Mouse (Mus musculus) kidney, postnatal 25 days (tissue): ENCODE measurements around the gene Phlpp1.
A peak's percentile ranks its signal among the peaks of the same experiment; 100 is the strongest.

Experiments
- DNase-seq, 2 experiments: peaks; one replicate each; pipeline ENCODE4 v3.0.0; 2021; ENCODE audit warnings: mixed read lengths in 2 of 2

The Phlpp1 gene

GRCm38 (mm10) chr1:106321432-106322126, 150.0 kb downstream of the Phlpp1 start:
- no peak for DNase-seq

GRCm38 (mm10) chr1:106326691-106327090, 155.1 kb downstream of the Phlpp1 start:
- no peak for DNase-seq

GRCm38 (mm10) chr1:106342100-106342499, 170.5 kb downstream of the Phlpp1 start:
- no peak for DNase-seq

GRCm38 (mm10) chr1:106345265-106345664, 173.7 kb downstream of the Phlpp1 start:
- no peak for DNase-seq

- DNase-seq: no peak
Observed at GRCm38 (mm10) chr1:106346776-106347175, 175.2 kb downstream of the Phlpp1 start.

DNA sequence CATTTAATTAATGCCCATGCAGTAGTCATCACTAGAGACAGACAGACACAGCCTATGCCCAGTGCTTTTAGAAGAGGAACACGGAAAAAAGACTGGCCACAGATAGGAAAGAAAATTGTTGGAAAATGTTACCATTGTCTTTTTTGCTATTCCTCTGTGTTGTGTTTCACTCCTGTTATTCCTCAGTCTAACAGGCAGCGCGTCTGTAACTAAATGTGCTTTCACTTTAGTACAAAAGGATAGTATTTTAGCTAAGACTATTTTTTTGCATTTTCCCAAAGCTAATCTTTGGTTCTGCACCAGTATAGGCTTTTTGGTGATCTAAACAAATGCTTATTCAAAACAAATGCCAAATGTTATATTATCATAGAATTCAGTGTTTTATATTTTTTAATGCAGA, 177.6 kb downstream of the Phlpp1 start:
- DNase-seq: no peak

DNA sequence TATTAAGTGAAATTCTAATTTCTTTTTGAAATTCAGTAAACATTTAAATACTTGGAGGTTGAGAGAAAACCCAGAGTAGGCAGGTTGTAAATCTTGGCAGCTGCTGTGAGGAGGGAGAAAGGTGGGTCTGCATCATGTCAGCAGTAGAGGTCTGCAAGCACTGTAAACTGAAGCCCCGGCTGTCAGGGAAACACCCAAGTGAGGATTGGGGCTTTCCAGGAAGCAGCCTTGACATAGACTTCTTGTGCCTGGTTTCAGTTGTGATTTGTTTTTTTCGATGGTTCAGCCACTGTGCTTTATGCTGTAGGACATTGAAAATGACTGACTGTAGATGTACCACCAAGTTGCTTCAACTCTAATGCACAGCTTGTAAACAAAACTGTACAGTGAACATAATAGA, 180.0 kb downstream of the Phlpp1 start:
- no peak for DNase-seq

DNA sequence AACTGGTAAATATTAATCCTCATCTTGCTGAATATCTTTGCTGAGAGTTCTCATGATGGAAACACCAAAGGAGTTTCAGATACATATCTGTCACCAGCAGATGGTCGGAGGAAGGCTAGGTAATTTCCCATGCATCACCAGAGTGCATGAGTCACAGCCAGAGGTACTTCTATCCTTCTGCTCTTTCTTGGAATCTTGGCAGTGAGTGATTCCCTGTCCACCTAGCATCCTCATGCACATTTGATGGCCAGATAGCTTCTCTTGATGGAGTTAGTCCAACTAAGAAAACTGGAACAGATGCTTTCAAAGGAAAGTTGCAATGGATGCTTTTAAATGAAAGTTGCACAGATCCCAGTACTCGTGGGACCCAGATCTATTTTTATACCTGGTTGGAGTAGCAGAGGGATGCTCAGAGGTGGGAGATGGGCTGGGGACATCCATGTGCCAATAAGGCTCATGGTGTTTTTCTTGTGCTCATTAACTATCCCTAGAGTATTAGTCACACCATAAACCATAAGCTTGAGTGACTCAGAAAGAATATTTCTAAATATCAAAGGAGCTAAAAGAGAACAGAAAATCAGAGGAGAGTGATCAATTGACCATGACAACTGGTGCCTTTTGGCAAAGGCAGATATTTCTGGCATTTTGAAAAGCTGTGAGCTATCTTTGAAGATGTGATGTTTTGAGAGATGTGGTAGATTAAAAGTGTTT, 181.4 kb downstream of the Phlpp1 start:
- no peak for DNase-seq

- DNase-seq: no peak
Observed at GRCm38 (mm10) chr1:106353993-106354392, 182.4 kb downstream of the Phlpp1 start.

- no peak for DNase-seq
Observed at GRCm38 (mm10) chr1:106359474-106359873, 187.9 kb downstream of the Phlpp1 start.

DNA sequence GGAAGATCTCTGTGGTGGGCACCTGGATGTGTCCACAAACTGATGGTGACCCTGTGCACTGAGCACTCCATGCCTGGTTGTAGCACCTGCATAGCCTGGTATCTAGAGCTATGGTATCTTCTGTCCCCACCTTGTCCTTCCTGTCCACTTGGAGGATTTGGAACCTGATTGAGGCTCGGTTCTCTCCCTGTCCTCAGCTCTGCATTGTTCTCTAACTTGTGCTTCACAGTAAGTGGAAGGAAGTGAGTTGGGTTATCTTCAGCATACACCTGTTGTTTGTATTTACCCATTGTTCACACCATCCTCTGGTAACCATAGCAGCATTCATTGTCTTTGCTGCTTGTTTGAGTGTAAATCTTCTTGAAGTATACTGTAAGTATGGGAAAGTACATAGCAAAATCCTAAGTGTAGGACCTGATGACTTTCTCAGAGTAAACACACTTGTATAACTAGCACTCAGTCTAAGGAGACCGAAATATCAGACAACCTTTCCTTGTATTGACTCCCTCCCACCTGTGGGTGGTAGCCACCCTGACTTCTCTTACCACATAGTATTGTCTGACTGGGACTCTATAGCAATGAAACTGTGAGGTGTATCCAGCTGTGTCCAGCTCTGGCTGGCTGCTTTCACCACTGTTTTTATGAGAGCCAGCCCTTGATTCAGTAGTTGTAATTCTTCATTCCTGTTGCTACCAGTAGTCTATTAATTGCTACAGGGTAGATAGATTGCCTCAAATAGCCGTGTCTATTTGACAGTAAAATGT, 191.5 kb downstream of the Phlpp1 start:
- DNase-seq: peak in 1 of 2 experiments; percentile 17

DNA sequence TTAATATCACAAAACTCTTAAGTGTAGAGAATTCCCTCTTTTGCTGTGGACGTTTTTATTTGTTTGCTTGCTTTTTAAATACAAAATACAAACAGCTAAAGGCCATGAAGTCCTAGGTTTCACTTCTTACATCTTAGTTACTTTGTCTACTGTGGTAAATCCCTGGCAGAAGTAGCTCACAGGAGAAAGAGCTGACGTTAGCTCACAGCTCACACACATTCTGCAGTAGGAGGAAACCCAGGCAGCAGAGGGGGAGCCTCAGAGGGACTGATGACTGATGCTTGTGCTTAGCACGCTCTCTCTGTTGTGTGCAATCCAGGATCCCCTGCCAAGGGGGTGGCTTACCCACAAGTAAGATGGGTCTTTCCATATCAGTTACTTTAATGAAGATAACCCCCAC, 197.8 kb downstream of the Phlpp1 start:
- no peak for DNase-seq

DNA sequence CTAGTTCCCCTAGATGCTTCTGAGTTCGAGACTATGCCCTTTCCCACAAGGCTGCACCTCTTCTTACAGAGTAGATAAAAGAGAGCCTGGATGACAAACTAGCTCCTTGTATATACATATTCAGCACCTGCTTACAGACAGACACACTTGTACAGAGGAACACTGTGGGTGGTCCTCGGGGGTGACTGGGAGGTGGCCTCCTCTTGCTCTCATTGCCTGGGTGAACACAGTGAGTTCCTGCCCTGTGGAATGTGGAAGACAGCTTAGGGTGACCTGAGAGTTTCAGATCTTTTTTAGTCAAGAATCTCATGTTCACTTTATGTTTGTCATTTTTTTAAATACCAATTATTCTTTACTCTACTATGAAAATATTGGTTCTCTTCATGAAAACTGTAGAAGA, 200.9 kb downstream of the Phlpp1 start:
- no peak for DNase-seq

DNA sequence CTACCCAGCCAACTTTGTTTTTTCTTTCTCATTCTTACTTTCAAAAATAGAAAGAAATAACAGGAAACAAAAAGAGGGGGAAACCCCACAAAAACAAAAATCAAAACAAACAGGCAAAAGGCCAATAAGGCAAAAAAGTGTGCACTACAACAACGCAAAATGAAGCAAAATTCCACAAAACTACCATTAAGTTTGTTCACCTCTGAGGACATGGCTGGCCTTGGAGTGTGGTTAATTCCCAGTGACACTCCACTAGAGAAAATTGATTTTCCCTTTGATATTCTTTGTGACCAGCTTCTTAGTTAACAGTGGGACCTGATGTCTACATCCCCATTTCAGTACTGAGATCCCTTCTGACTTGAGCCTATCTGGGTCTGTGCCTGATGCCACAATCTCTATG, 202.1 kb downstream of the Phlpp1 start:
- no peak for DNase-seq

- peak in 1 of 2 experiments; percentile 13 for DNase-seq
Observed at GRCm38 (mm10) chr1:106374274-106374673, 202.7 kb downstream of the Phlpp1 start.

DNA sequence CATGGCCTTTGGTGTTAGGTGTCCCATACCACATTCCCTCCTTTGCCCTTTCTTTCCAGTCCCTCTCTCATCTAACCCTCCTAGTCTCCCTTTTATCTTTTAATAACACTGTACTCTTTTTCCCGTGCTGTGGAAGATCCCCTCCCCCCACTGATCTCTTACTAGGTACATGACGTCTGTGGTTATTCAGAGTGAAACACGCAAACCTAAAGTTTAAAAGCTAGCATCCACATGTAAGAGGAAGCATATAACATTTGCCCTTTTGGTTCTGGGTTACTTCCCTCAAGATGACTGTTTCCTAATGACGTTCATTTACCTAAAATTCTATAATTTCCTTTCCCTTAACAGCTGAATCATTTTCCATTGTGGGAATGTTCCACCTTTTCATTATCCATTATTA, 203.4 kb downstream of the Phlpp1 start:
- no peak for DNase-seq

GRCm38 (mm10) chr1:106376003-106376402, 204.5 kb downstream of the Phlpp1 start:
- DNase-seq: no peak

- DNase-seq: no peak
Observed at GRCm38 (mm10) chr1:106380465-106380864, 208.9 kb downstream of the Phlpp1 start.

DNA sequence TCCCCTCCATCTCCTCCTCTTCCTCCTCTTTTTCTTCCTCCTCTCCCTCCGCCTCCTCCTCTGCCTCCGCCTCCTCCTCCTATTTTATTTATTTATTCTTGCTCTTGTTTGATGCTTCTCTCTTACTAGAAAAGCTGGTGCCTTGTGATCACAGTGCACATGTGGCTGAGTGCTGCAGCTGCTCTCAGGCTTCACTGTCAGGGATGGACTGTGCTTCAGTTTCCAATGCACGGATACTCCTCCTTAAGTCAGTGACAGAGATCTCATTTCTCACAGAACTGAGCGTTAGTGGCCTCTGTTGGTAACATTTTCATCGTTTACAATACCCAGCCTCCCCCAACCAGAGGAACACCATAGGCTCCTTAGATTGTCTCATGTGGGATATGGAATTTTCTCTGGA, 215.0 kb downstream of the Phlpp1 start:
- DNase-seq: no peak

DNA sequence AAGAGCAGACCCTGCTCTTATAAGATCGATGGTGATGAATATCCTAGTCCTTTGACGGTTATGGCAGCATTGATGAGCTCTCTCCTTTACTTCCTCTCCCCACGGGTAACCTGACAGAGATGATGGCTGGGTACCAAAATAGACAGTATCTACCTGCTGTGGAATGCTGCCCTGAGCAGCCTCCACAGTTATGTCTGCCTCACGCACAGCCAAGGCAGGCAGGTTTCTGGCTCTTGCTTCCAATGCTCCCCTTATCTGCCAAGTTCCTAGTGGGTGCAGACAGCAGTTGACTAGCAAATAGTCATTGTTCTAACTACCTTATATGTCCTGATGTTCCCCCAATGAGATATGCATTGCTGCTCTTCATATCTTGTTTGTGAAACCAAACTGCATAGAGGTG, 215.7 kb downstream of the Phlpp1 start:
- DNase-seq: no peak

DNA sequence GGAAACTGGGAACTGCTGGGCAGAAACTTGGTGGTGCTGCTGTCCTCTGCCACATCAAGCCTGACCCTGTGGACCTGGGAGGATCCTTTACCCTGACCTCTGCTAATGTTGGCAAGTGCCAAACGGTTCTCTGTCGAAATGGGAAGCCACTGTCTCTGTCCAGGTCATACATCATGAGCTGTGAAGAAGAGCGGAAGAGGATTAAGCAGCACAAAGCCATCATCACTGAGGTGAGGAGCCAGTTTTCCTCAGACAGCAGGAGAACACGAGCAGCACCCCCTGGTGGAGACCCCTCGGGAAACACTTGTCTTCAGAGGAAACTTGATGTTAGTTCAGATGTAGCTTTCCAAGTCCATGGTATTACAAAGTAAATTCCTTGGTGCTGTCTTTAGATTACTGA, 218.1 kb downstream of the Phlpp1 start:
- DNase-seq: peak; percentile 64 to 78

GRCm38 (mm10) chr1:106393072-106393471, 221.5 kb downstream of the Phlpp1 start:
- no peak for DNase-seq

DNA sequence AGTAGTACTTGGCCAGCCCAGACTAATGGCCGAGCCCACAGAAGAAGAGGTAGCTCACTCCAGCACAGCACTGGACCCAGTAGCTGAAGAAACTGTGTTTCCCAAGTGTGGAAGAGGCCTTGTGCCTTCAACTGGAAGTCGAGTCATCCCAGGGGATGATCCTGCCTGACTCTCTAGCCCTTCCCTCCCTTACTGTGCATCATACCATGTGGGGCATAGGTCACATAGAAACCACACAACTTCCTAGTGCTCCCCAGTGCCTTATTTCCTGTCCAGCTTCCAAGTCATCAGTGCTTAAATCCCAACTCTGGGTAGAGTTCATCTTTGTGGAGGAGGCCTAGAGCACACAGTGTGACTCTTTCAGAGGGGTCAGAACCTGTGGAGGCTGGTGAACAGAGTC, 223.1 kb downstream of the Phlpp1 start:
- DNase-seq: no peak

DNA sequence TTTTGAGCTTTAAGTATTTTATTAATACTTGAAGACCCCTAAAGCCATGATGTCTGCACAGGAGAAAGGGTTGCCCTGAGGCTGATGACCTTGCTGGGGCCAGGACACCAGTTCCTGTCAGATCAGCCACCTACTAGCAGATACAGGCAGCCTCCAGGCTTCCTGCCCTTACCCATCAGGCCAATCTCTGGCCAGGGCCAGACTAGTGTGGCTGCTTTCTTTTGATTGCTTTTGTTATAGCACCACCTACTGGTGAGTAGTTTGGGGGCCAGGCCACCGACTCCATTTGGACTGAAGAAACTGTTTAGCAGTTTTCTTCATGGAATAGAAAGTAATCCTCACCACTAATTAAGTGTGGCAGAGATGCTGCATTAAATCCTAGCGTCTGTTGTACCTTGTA, 223.9 kb downstream of the Phlpp1 start:
- DNase-seq: peak; percentile 70 to 76
